Mouse (Mus musculus) fibroblast of lung, adult 2 months (primary cell): ENCODE measurements around the gene Myl6b.
A peak's percentile ranks its signal among the peaks of the same experiment; 100 is the strongest.
"Not testable (repeated sequence)": the region's sequence is repeated elsewhere in the genome, so short reads cannot be mapped to it uniquely, and the experiment has no call there.

Experiments used
- DNase-seq: peaks from one replicate; pipeline ENCODE4 v3.0.0-alpha.2; 2011; ENCODE audit warnings: low read depth

Gene Myl6b

GRCm38 (mm10) chr10:128493695-128494666 lies 4.5 kb downstream of the Myl6b start, which contains the start of gene Myl6:
Myl6 (minus strand) TSS chr10:128494145.
- DNase-seq = peak; percentile 93

DNA sequence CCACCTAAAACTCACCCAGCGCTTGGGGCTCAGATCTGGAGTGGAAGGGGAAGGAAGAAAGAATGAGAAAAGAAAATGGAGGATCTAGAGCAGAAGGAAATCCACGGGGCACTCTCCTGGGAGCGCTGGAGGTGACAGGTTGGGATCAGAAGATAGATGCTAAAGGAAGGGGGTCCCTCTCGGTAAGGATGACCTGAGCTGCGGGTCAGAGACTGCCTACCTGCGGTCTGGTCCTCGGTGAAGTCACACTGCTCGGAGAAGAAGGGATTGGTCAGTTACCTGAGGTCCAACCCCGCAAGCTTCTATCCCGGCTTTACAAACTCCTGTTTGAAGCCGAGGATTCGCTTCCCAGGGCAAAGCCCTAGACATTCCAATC lies 5.2 kb downstream of the Myl6b start:
- DNase-seq = no peak

DNA sequence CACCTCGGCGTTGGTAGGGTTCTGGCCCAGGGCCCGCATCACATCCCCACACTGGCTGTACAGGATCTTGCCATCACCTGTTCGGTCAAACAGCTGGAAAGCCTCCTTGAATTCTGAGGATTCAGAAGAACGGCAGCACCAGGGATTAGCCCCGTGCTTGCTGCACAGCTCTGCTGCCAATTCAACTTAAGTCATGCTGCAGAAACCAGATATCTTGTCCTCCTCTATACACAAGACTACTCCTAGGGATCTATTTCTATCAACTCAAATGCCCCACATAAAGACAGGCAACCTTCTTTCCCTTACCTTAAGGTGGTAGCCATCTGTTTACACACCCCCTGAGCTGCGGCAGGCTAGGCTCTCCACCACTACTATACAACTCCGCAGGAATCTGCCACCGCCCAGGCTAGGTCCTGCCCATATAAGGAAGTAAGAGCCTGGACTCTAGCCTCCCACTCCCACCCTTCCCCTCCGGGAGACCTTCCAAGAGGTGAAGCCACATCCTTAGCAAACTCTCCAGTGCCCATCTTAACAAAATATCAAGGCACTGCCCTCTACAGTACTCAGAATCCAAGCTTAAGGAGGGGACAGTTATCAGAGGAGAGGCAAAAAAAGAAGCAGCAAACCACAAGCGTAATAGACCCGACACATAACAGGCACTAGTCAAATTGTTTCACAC lies 5.7 kb downstream of the Myl6b start:
- DNase-seq = peak; percentile 53

- DNase-seq = not testable (repeated sequence)
Observed at GRCm38 (mm10) chr10:128492051-128492450, 6.4 kb downstream of the Myl6b start.

DNA sequence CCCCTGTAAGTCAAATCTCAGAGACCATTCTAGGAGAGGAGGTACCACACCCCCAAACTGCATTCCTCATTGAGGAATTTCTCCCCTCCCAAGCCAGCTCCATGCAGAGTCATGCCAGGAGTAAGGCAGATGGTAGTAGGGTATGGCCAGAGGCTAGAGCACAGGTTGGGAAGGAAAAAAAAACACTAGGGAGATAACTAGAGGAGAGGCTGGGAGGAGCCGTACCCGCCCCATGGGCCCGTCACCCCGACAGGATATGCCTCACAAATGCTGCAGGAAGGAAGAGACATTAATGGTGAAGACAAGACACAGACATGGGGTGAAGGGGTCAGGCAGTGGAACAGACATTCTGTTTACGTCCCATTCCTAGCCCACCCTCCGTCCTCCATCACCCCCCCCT lies 7.0 kb downstream of the Myl6b start:
- no peak for DNase-seq

DNA sequence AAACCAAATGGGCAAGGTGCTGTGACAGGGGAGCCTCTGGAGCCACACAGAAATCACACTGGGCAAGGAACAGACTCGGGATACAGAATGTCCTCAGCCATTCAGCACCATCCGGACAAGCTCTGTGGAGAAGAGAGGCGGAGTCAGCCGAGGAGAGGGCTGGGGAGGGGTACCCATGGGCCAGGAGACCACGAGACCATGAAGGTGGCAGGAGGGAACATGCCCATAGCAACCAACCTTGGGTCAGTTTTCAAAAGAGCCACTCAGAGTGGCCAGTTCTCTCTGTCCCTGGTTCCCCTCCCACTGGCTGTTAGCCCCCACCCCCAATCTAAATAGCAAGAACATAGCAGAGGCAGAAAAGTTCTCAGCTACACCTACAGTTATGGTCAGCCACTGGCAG lies 7.6 kb downstream of the Myl6b start:
- no peak for DNase-seq

GRCm38 (mm10) chr10:128490232-128490631 lies 8.3 kb downstream of the Myl6b start:
- no peak for DNase-seq

GRCm38 (mm10) chr10:128489785-128490184 lies 8.7 kb downstream of the Myl6b start:
- DNase-seq = no peak

DNA sequence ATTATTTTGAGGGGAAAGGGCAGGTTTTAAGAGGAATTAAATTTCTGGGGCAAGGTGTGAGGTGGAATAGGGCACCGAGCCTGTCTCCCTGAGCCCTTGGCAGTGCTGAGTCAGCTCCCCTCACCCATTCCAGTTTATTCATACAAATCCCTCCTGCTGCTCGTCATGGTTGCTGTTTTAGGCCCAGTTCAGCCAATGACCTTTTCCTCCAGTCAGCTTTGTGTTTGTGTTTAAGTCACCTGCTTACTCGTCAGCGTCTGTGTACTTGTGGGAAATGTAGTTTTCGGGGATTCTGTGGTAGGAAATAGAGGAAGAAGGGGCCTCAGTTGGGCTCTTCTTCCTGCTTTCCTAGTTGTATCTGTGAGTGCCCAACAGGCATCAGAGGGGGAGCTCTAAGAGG lies 9.1 kb downstream of the Myl6b start:
- peak; percentile 49 for DNase-seq

GRCm38 (mm10) chr10:128488776-128489175 lies 9.7 kb downstream of the Myl6b start:
- DNase-seq = no peak

DNA sequence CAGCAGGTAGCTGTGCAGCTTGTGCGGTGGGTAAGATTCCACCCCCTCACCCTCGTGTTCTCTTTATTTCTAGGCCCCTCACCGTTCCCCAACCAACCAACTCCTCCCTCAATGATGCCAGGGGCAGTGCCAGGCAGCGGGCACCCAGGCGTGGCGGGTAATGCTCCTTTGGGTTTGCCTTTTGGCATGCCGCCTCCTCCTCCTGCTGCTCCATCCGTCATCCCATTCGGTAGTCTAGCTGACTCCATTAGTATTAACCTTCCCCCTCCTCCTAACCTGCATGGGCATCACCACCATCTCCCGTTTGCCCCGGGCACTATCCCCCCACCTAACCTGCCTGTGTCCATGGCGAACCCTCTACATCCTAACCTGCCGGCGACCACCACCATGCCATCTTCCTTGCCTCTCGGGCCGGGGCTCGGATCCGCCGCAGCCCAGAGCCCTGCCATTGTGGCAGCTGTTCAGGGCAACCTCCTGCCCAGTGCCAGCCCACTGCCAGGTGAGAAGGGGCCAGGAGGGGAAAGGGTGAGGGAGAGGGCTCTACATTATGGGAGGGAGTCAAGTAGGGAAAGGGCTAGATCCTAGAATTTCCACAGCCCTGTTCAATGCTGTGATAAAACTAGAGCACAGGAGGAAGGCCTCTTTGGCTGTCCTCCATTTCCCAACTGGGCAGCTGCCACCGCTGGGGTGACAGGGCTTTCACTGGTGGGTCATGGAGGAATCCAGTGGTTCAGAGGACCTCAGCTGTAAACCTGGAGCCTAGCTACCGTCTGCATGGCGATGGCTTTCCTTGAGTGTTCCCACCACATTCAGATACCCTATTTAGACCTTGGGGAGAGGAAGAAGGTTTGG lies 10.4 kb downstream of the Myl6b start:
- no peak for DNase-seq

DNA sequence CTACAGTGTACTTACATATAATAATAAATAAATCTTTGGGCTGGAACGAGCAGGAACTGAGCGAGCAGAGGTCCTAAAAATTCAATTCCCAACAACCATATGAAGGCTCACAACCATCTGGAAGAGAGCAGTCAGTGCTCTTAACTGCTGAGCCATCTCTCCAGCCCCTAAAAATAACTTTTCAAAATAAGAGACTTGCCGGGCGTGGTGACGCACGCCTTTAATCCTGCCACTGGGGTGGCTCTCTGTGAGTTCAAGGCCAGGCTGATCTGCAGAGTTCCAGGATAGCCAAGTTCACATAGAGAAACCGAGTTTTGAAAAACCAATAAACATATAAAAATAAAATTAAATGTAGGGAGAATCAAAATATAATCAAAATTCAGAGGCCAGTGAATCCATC lies 12.1 kb downstream of the Myl6b start:
- no peak for DNase-seq

GRCm38 (mm10) chr10:128474366-128474765 lies 24.1 kb downstream of the Myl6b start:
- DNase-seq = no peak

GRCm38 (mm10) chr10:128460270-128460630 lies 38.2 kb downstream of the Myl6b start:
- no peak for DNase-seq

DNA sequence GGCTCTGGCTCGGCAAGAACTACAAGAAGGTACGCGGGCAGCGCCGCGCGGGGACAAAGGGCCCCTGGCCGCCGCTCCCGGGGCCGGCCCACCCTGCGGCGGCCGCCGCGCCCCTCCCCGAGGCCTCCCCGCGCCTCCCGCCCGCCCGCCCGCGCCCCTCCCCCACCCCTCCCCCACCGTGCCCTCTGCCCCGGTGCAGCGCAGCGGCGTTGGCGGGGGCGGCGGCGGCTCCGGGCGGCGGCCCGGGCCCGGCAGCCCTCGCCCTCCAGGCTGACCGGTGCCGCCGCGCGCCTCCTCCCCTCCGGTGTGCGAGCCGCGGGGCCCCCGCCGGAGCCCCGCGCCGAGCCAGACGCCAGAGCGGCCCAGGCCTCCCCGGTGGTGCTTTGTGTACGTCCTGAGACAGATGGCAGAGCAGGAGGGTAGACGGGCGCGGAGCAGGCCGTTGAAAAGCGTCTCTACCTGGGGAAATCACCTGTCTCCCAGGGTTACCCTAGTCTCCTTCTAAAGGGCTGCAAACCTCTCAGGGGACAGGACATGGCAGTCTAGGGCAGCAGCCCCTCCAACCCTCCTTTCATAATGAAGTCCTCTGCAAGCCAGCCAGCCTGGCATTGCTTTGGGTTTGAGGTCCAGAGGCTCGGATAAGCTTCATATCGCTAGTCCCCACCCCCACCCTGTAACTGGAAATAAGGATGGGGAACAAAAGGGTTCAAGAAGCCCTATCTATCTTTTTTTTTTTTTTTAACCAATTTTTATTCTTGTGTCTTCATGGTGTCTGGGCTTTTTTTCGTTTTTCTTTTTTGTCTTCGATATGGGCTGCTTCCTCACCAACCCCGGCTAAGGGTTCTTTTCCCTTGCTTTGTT lies 38.8 kb downstream of the Myl6b start:
- DNase-seq = no peak

GRCm38 (mm10) chr10:128458719-128459408 lies 39.6 kb downstream of the Myl6b start, which contains the start of gene Smarcc2:
Smarcc2 (plus strand) TSS chr10:128459248.
- no peak for DNase-seq

GRCm38 (mm10) chr10:128458348-128458718 lies 40.2 kb downstream of the Myl6b start:
- peak; percentile 54 for DNase-seq

DNA sequence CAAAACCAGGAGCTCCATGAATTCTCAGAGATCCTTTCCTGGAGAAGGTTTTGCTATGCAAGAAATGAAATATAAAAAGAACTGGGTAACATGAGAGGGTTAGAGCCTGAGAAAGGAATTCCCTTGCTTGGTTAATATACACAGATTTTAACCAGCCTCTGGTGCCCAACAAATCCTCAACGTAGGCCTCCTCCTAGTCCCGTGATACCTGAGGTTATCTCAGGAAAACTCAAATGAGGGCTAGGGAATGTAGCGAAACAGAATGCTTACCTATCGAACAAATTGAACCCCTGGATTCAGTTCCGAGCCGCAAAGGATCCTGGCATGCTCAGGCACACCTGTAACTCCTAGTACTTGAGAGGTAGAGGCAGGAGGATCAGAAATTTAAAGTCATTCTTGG lies 40.8 kb downstream of the Myl6b start:
- no peak for DNase-seq

DNA sequence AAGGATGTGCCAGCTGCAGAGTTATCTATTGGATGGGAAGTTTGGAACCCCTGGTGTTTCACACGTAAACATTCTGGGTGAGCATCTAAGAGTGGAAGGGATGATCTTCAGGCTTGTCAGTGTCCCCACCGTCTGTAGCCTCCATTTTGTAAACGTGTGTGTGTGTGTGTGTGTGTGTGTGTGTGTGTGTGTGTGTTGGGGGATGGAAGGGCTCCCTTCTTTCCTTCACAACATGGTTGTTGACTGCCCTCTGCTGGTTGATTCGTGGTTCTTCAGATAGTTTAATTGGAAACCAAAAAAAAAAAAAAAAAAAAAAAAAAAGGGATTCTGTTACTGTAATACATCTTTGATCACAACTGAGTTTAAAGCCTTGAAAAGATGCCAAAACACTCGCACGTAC lies 43.2 kb downstream of the Myl6b start:
- DNase-seq = peak; percentile 36

DNA sequence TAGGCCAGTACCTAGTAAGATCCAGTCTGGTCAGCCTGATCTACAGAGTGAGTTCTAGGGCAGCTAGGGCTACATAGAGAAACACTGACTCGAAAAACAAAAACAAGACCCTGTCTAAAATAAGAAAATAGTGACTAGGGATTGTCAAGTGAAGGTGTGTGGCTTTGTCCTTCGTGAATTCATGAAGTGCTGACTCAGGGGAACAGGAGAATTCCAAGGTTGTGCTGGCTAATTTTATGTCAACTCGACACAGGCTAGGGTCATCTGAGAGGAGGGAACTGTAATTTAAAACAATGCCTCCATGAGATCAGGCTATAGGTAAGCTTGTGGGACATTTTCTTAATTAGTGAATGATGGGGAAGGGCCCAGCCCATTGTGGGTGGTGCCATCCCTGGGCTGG lies 44.0 kb downstream of the Myl6b start:
- DNase-seq = no peak

DNA sequence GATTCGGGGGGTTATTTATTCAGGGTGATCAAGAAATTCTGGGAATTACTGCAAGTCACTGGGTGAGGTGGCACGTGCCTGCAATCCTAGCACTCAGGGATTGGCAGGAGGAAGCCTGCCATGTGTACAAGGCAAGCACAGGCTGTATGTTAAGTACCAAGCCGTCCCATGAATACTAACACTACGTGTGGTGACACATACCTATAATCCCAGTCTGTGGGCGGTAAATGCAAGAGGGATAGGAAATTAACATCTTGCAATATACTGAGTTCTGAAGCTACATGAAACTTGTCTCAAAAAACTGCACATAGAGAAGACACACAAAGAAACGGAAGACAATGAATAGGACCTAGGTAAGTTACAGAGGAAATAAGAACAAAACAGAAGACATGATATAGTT lies 47.5 kb downstream of the Myl6b start:
- DNase-seq = no peak
